Mouse (Mus musculus) intestine, postnatal 0 days (tissue): Measurements from ENCODE around the gene Zkscan2. TPM values are rescaled to one million over a fixed set of nuclear protein-coding genes. Genes with fewer than 3 reads are reported as not detected.

Experiments used
- ATAC-seq: fragments of 200-750 bp; cut with Nextera tagmentation; 2 replicates; pipeline ENCODE4 v1.8.0; 2017; ENCODE audit warnings: mild to moderate bottlenecking, moderate TSS enrichment, moderate library complexity
- H3K27ac ChIP-seq: fragments of 300-500 bp; sonication (generic); 2 replicates; pipeline ENCODE4 v1.5.1; 2014; ENCODE audit warnings: mild to moderate bottlenecking, low read depth, low read length, moderate library complexity
- H3K27me3 ChIP-seq: fragments of 300-500 bp; sonication (generic); replicated peaks from 2 replicates; pipeline ENCODE4 v1.6.1; 2014; ENCODE audit warnings: low read length, mixed read lengths; ENCODE audit not compliant: control insufficient read depth, insufficient read depth
- H3K36me3 ChIP-seq: fragments of 300-500 bp; sonication (generic); 2 replicates; pipeline ENCODE4 v1.6.1; 2014; ENCODE audit warnings: mild to moderate bottlenecking, moderate library complexity; ENCODE audit not compliant: control insufficient read depth, insufficient read depth
- H3K4me1 ChIP-seq: fragments of 300-500 bp; sonication (generic); replicated peaks from 2 replicates; pipeline ENCODE4 v1.6.1; 2014; ENCODE audit warnings: antibody characterized with exemption, low read length, mixed read lengths; ENCODE audit not compliant: control insufficient read depth, insufficient read depth
- H3K4me2 ChIP-seq: fragments of 300-500 bp; sonication (generic); replicated peaks from 2 replicates; pipeline ENCODE4 v1.6.1; 2014; ENCODE audit warnings: low read depth, mild to moderate bottlenecking, moderate library complexity
- H3K4me3 ChIP-seq: fragments of 300-500 bp; sonication (generic); 2 replicates; pipeline ENCODE4 v1.5.1; 2014; ENCODE audit warnings: low read depth, low read length
- H3K9ac ChIP-seq: fragments of 300-500 bp; sonication (generic); 2 replicates; pipeline ENCODE4 v1.6.1; 2014; ENCODE audit warnings: mild to moderate bottlenecking, low read depth, low read length
- H3K9me3 ChIP-seq: fragments of 300-500 bp; sonication (generic); 2 replicates; pipeline ENCODE4 v1.6.1; 2016; ENCODE audit warnings: mixed run types; ENCODE audit not compliant: control insufficient read depth
- CTCF ChIP-seq: sonication (generic); IDR thresholded peaks from 2 replicates; pipeline ENCODE4 v1.5.1; 2016; ENCODE audit warnings: low read depth, mild to moderate bottlenecking, control low read depth, antibody characterized with exemption, moderate library complexity
- WGBS: fragments of 180-500 bp; shearing (Covaris S2); extraction: QIAGEN DNeasy Blood & Tissue Kit; methylation state at CpG from one replicate; pipeline ENCODE4 v1.1.7; 2014; 5-methylcytosine and 5-hydroxymethylcytosine counted together
- polyA plus RNA-seq: library from polyadenylated mRNA; unstranded; fragments of >200 nt; fragmentation: Nextera tagmentation; extraction: Ambion mirVana; gene quantifications from 2 replicates; pipeline ENCODE4 v1.2.1, GENCODE M21; 2015

The Zkscan2 gene
- polyA plus RNA-seq, 1 experiment from 2014 or later = 0.31 TPM

GRCm38 (mm10) chr7:123499481-123500238 lies 589 bp downstream of the Zkscan2 start:
- no peak for TF ChIP-seq CTCF
- Histone ChIP-seq H3K4me2 (peak overlapping the region; percentile 74), H3K36me3 (no peaks in the 10 kb centered on the region), H3K4me1 (no peaks in the 10 kb centered on the region), H3K27me3 (peaks cover 13% of the 10 kb centered on the region; the same call in 1 of the 2 replicates), H3K27ac (no peak overlapping the region), H3K9me3 (no peaks in the 10 kb centered on the region), H3K4me3 (peak overlapping the region; percentile 47), H3K9ac (peak overlapping the region; percentile 19; the same call in 1 of the 2 replicates)
- no peak for ATAC-seq
- WGBS = 41% methylated on average over 19 of the region's 19 CpGs

GRCm38 (mm10) chr7:123487703-123488102 lies 12.5 kb downstream of the Zkscan2 start:
- Histone ChIP-seq H3K4me2 (no peak overlapping the region), H3K9ac (no peak overlapping the region), H3K4me3 (no peak overlapping the region), H3K27ac (no peak overlapping the region), H3K36me3 (no peaks in the 10 kb centered on the region), H3K27me3 (no peaks in the 10 kb centered on the region), H3K4me1 (no peaks in the 10 kb centered on the region), H3K9me3 (no peaks in the 10 kb centered on the region)
- no peak for TF ChIP-seq CTCF
- WGBS = 61% methylated on average over 5 of the region's 5 CpGs
- ATAC-seq = no peak

- ATAC-seq = no peak
- WGBS = 93% methylated on average over 1 of the region's 1 CpGs
Measured at GRCm38 (mm10) chr7:123467961-123468360, 32.3 kb downstream of the Zkscan2 start.

GRCm38 (mm10) chr7:123465692-123466387 lies 34.4 kb downstream of the Zkscan2 start:
- peak; percentile 65 for ATAC-seq
- H3K4me3 ChIP-seq = no peak overlapping the region
- no peaks in the 10 kb centered on the region for H3K36me3 ChIP-seq
- H3K27me3 ChIP-seq = no peaks in the 10 kb centered on the region
- 18% methylated on average over 6 of the region's 6 CpGs for WGBS
- H3K9me3 ChIP-seq = no peaks in the 10 kb centered on the region
- peak; percentile 98 for TF ChIP-seq CTCF
- H3K9ac ChIP-seq = no peak overlapping the region
- no peak overlapping the region for H3K4me2 ChIP-seq
- H3K27ac ChIP-seq = no peak overlapping the region
- H3K4me1 ChIP-seq = no peaks in the 10 kb centered on the region

More at GRCm38 (mm10) chr7:123467961-123468360, 32.3 kb downstream of the Zkscan2 start:
- no peak for TF ChIP-seq CTCF
- H3K9ac ChIP-seq = no peak overlapping the region
- H3K4me2 ChIP-seq = no peak overlapping the region
- H3K27me3 ChIP-seq = no peaks in the 10 kb centered on the region
- H3K36me3 ChIP-seq = no peaks in the 10 kb centered on the region
- no peaks in the 10 kb centered on the region for H3K9me3 ChIP-seq
- no peaks in the 10 kb centered on the region for H3K4me1 ChIP-seq
- H3K27ac ChIP-seq = no peak overlapping the region
- H3K4me3 ChIP-seq = no peak overlapping the region

DNA sequence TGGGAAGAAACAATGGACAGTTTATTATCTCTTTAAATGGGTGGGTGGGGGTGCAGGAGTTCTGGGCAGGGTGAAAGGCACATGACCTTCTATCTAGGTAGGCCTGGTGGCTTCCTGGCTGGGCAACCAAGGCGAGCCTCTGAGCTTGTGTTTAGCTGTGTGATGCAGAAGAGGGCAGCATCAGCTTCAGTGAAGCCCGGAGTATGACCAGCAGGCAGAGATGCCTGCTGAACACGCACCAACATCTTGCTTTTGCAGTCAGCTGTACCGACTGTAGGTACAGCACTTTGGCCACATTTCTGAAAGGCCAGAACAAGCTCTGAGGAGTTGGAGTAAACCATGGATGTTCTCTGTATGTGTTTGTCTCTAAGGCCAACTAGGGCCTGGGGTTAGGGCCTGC lies 36.7 kb downstream of the Zkscan2 start:
- Histone ChIP-seq H3K27ac (no peak overlapping the region), H3K36me3 (no peaks in the 10 kb centered on the region), H3K27me3 (no peaks in the 10 kb centered on the region), H3K4me3 (no peak overlapping the region), H3K9me3 (no peaks in the 10 kb centered on the region), H3K4me1 (no peaks in the 10 kb centered on the region), H3K4me2 (no peak overlapping the region), H3K9ac (no peak overlapping the region)
- TF ChIP-seq CTCF = no peak
- 83% methylated on average over 4 of the region's 4 CpGs for WGBS
- no peak for ATAC-seq

DNA sequence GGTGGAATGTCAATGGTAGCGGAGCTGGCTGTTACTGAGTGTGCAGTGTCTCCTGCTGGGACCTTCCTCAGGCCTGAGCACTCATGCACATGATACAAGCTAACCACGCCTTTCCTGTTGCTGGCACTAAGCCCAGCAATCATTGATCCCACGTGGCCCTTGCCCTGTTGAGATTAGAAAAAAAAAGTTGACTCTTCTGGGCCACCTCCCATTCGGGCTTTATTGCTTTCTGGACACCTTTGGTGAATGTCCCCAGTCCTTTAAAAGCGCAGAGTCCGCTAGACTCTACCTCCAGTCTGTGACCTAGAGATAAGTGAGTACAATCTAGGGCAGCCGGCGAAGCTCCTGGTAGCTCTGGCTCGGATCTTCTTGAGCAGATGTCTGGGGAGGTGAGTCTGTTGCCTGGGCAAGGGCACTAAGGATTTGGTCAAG lies 38.2 kb downstream of the Zkscan2 start, which contains the start of gene Aqp8:
Aqp8 (plus strand) TSS at position 222 of the 432 bp plus-strand sequence.
- peak within 1 kb of the TSS; percentile 9; the same call in 1 of the 2 replicates for H3K27ac ChIP-seq
- H3K4me1 ChIP-seq = no peaks in the 10 kb centered on the region
- H3K27me3 ChIP-seq = no peaks in the 10 kb centered on the region
- no peaks in the 10 kb centered on the region for H3K36me3 ChIP-seq
- H3K4me2 ChIP-seq = peak within 1 kb of the TSS; percentile 18
- no peak within 1 kb of the TSS for H3K4me3 ChIP-seq
- H3K9ac ChIP-seq = no peak within 1 kb of the TSS
- ATAC-seq = peak; percentile 91
- TF ChIP-seq CTCF = peak; percentile 62
- H3K9me3 ChIP-seq = no peaks in the 10 kb centered on the region
- 28% methylated on average over 9 of the region's 9 CpGs for WGBS
